Mouse (Mus musculus) myocyte (in vitro differentiated cells): ENCODE results near the gene Olfr1155. TPM values are rescaled to one million over a fixed set of nuclear protein-coding genes. Genes with fewer than 3 reads are reported as not detected.

ENCODE experiments used
- H3K27me3 ChIP-seq: one replicate; pipeline ENCODE4 v1.6.1; 2011; ENCODE audit not compliant: control insufficient read depth, insufficient read depth, insufficient read length
- H3K36me3 ChIP-seq: one replicate; pipeline ENCODE4 v1.6.1; 2011; ENCODE audit not compliant: control insufficient read depth, insufficient read depth
- H3K4me2 ChIP-seq: one replicate; pipeline ENCODE4 v1.6.1; 2011; ENCODE audit warnings: low read depth, control low read depth
- H3K4me3 ChIP-seq: one replicate; pipeline ENCODE4 v1.5.1; 2011; ENCODE audit warnings: mild to moderate bottlenecking, control low read depth, moderate library complexity
- H3K79me2 ChIP-seq: one replicate; pipeline ENCODE4 v1.6.1; 2011; ENCODE audit not compliant: control insufficient read depth, insufficient read depth
- H3ac ChIP-seq: one replicate; pipeline ENCODE4 v1.6.1; 2011; ENCODE audit not compliant: control insufficient read depth, insufficient read length
- CEBPB ChIP-seq: IDR thresholded peaks from 2 replicates; pipeline ENCODE4 v1.6.1; 2011; ENCODE audit warnings: mild to moderate bottlenecking, moderate library complexity; ENCODE audit not compliant: poor library complexity, insufficient read depth, severe bottlenecking
- E2F4 ChIP-seq: IDR thresholded peaks from one replicate; pipeline ENCODE4 v1.6.1; 2011; ENCODE audit warnings: mild to moderate bottlenecking, control low read depth, moderate library complexity; ENCODE audit not compliant: insufficient read depth
- MAX ChIP-seq: IDR thresholded peaks from one replicate; pipeline ENCODE4 v1.6.1; 2011; ENCODE audit warnings: low read depth, mild to moderate bottlenecking, control low read depth
- MYOD1 ChIP-seq, 3 experiments: IDR thresholded peaks; one replicate each; pipeline ENCODE4 v1.6.1; 2011; ENCODE audit warnings: control low read depth in 2 of 3, low read depth in 2 of 3, mild to moderate bottlenecking in 2 of 3, moderate library complexity in 1 of 3; ENCODE audit not compliant: insufficient read length in 2 of 3, control insufficient read depth in 1 of 3
- MYOG ChIP-seq, 3 experiments: IDR thresholded peaks; one replicate each; pipeline ENCODE4 v1.6.1; 2011; ENCODE audit warnings: control low read depth in 2 of 3, low read depth in 2 of 3, mild to moderate bottlenecking in 2 of 3; ENCODE audit not compliant: insufficient read length in 2 of 3, control insufficient read depth in 1 of 3, insufficient read depth in 1 of 3
- POLR2A ChIP-seq: IDR thresholded peaks from one replicate; pipeline ENCODE4 v1.6.1; 2011; ENCODE audit warnings: low read depth, mild to moderate bottlenecking, control low read depth, moderate library complexity; ENCODE audit not compliant: insufficient read length
- POLR2AphosphoS2 ChIP-seq: IDR thresholded peaks from one replicate; pipeline ENCODE4 v1.6.1; 2011; ENCODE audit warnings: low read depth, control low read depth; ENCODE audit not compliant: insufficient read length
- REST ChIP-seq: IDR thresholded peaks from one replicate; pipeline ENCODE4 v1.6.1; 2011; ENCODE audit warnings: mild to moderate bottlenecking, control low read depth, moderate library complexity; ENCODE audit not compliant: insufficient read depth, insufficient read length
- SRF ChIP-seq: IDR thresholded peaks from one replicate; pipeline ENCODE4 v1.6.1; 2011; ENCODE audit warnings: low read depth; ENCODE audit not compliant: control insufficient read depth, insufficient read length
- TCF12 ChIP-seq: IDR thresholded peaks from one replicate; pipeline ENCODE4 v1.6.1; 2011; ENCODE audit warnings: mild to moderate bottlenecking, control low read depth; ENCODE audit not compliant: poor library complexity, insufficient read depth, severe bottlenecking
- TCF3 ChIP-seq: IDR thresholded peaks from one replicate; pipeline ENCODE4 v1.6.1; 2011; ENCODE audit warnings: low read depth, control low read depth; ENCODE audit not compliant: insufficient read length
- USF1 ChIP-seq: IDR thresholded peaks from one replicate; pipeline ENCODE4 v1.6.1; 2011; ENCODE audit warnings: low read depth, mild to moderate bottlenecking, control low read depth, moderate library complexity
- polyA plus RNA-seq: library from polyadenylated mRNA; unstranded; fragments of >200 nt; fragmentation: generic; extraction: Trizol; gene quantifications from one replicate; pipeline ENCODE4 v1.2.1, GENCODE M21; 2012; ENCODE audit warnings: missing spikeins

The Olfr1155 gene
- not detected for polyA plus RNA-seq

DNA sequence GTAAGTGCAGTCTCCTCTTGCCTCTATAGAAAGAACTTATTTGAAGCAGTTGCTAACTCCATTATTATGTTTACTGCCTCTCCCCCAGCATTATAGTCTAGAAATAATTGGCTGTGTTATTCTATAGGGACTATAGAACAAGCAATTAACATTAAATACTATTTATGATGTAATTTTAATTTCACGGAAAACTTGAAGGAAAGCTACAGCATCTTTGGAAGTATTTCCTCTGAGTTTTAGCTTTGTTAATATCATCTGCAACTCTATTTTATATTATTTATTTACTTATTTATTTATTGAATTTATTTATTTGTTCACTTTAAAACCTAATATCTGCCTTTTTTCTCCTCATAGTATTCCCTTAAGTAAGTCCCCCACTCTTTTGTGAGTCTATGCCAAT, at the start of gene Olfr1155:
Gene Olfr1155 (minus strand): TSS at position 101 of the 400 bp plus-strand sequence.
- Histone ChIP-seq H3K27me3 (no peaks in the 10 kb centered on the region), H3K36me3 (no peaks in the 10 kb centered on the region), H3K79me2 (no peaks in the 10 kb centered on the region), H3ac (no peak within 1 kb of the TSS), H3K4me3 (no peak within 1 kb of the TSS), H3K4me2 (no peak within 1 kb of the TSS)
- TF ChIP-seq CEBPB (no peak), MYOG (IDR thresholded peaks at IDR 0.05; ENCODE audit: control insufficient read depth in 1 of 3, insufficient read depth in 1 of 3, insufficient read length in 2 of 3, low read depth in 2 of 3) (no peak), USF1 (no peak), MYOD1 (IDR thresholded peaks at IDR 0.05; ENCODE audit: control insufficient read depth in 1 of 3, insufficient read length in 2 of 3, low read depth in 2 of 3) (no peak), MAX (no peak), TCF12 (no peak), SRF (no peak), POLR2AphosphoS2 (no peak), POLR2A (no peak), E2F4 (no peak), TCF3 (no peak), REST (no peak)

DNA sequence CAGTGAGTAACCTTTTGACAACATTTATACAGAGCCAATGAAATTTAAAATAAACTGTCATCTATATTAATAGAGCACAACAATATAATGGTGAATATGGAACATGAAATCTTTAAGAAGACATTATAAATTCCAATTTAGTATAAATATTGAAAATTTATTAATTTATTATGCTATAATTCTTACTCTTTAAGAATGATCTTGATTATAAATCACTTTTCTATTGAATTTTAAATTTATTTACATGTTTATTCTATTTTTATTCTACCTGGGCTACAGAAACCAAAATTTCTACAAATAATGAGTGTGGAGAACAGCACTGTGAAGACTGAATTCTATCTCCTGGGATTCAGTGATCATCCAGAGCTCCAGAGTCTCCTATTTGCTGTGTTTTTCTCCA, 44.9 kb upstream of the Olfr1155 start, which contains the start of gene Olfr1158:
Gene Olfr1158 (plus strand): TSS at position 301 of the 400 bp plus-strand sequence.
- H3K36me3 ChIP-seq, result no peaks in the 10 kb centered on the region
- no peak within 1 kb of the TSS for H3K4me3 ChIP-seq
- H3K4me2 ChIP-seq, result no peak within 1 kb of the TSS
- no peak for TF ChIP-seq MAX
- TF ChIP-seq CEBPB, result no peak
- no peak for TF ChIP-seq POLR2AphosphoS2
- no peak for TF ChIP-seq REST
- no peak for TF ChIP-seq E2F4
- TF ChIP-seq POLR2A, result no peak
- no peak for TF ChIP-seq TCF12
- no peak for TF ChIP-seq MYOD1 (IDR thresholded peaks at IDR 0.05; ENCODE audit: control insufficient read depth in 1 of 3, insufficient read length in 2 of 3, low read depth in 2 of 3)
- no peak for TF ChIP-seq MYOG (IDR thresholded peaks at IDR 0.05; ENCODE audit: control insufficient read depth in 1 of 3, insufficient read depth in 1 of 3, insufficient read length in 2 of 3, low read depth in 2 of 3)
- TF ChIP-seq TCF3, result no peak
- no peak for TF ChIP-seq SRF
- TF ChIP-seq USF1, result no peak
- H3ac ChIP-seq, result no peak within 1 kb of the TSS
- H3K79me2 ChIP-seq, result no peaks in the 10 kb centered on the region
- H3K27me3 ChIP-seq, result no peaks in the 10 kb centered on the region

DNA sequence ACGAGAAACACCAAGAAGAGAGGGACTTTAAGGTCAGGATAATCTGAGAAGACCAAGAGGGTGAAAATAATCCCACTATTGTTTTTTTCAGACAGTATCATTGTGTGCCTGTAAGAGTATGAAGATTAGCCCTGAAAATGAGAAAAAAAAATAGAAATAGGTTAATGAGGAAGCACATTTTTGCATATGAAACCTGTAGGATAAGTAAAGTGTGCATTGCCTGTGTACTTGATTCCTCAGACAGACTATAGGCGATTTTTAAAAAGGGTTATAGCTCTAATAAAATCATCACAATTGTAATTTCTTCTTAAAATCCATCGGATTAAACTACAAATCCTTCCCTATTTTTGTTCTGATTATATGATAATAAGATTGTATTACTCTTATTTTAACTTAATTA, 29.6 kb upstream of the Olfr1155 start, which contains the start of gene Olfr74:
Gene Olfr74 (minus strand): TSS at position 101 of the 400 bp plus-strand sequence.
- Histone ChIP-seq H3K79me2 (no peaks in the 10 kb centered on the region), H3ac (no peak within 1 kb of the TSS)
- TF ChIP-seq POLR2AphosphoS2 (no peak), SRF (no peak), E2F4 (no peak), REST (no peak), CEBPB (no peak), USF1 (no peak), TCF12 (no peak), MYOG (IDR thresholded peaks at IDR 0.05; ENCODE audit: control insufficient read depth in 1 of 3, insufficient read depth in 1 of 3, insufficient read length in 2 of 3, low read depth in 2 of 3) (no peak)

DNA sequence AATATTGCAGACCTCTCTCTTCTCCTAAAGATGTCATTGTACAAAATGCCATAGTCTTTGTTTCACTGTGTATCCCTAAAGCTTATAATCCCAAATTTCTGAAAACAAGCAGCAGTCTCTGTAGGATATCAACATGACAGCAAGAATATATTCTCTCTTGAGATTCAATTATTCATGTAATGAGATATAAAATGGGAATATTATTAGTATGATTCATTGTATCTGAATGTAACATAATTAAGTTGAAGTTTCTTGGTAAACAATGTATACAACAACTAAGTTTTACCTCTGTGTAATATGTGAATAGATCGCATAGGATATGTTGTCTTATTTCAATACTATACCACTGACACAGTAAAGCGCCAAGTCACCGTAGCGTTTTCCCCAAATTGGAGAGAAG, 23.3 kb upstream of the Olfr1155 start, which contains the start of gene Olfr1157:
Gene Olfr1157 (minus strand): TSS at position 101 of the 400 bp plus-strand sequence.
- TF ChIP-seq MYOD1 (IDR thresholded peaks at IDR 0.05; ENCODE audit: control insufficient read depth in 1 of 3, insufficient read length in 2 of 3, low read depth in 2 of 3) (no peak), POLR2A (no peak), TCF3 (no peak), SRF (no peak), MAX (no peak), MYOG (IDR thresholded peaks at IDR 0.05; ENCODE audit: control insufficient read depth in 1 of 3, insufficient read depth in 1 of 3, insufficient read length in 2 of 3, low read depth in 2 of 3) (no peak), POLR2AphosphoS2 (no peak), E2F4 (no peak), TCF12 (no peak), CEBPB (no peak), REST (no peak), USF1 (no peak)
- Histone ChIP-seq H3K4me3 (no peak within 1 kb of the TSS), H3K27me3 (no peaks in the 10 kb centered on the region), H3K4me2 (no peak within 1 kb of the TSS), H3K36me3 (no peaks in the 10 kb centered on the region), H3K79me2 (no peaks in the 10 kb centered on the region), H3ac (no peak within 1 kb of the TSS)

More for the DNA sequence above, 29.6 kb upstream of the Olfr1155 start, which contains the start of gene Olfr74:
- Histone ChIP-seq H3K36me3 (no peaks in the 10 kb centered on the region), H3K27me3 (no peaks in the 10 kb centered on the region), H3K4me2 (no peak within 1 kb of the TSS), H3K4me3 (no peak within 1 kb of the TSS)
